Mouse (Mus musculus) liver, embryonic 16.5 days (tissue): ENCODE data around the gene Ly6g6d. TPM values are rescaled to one million over a fixed set of nuclear protein-coding genes. Genes with fewer than 3 reads are reported as not detected.
A peak's percentile ranks its signal among the peaks of the same experiment; 100 is the strongest.
"Not testable (repeated sequence)": the region's sequence is repeated elsewhere in the genome, so short reads cannot be mapped to it uniquely, and the experiment has no call there.

Source experiments
- ATAC-seq: fragments of 200-750 bp; cut with Nextera tagmentation; 2 replicates; pipeline ENCODE4 v1.8.0; 2017; ENCODE audit warnings: low read depth, mild to moderate bottlenecking, moderate number of reproducible peaks, moderate library complexity
- H3K27ac ChIP-seq: fragments of 300-500 bp; sonication (generic); 2 replicates; pipeline ENCODE4 v1.5.1; 2014; ENCODE audit warnings: mild to moderate bottlenecking, low read length
- H3K27me3 ChIP-seq: fragments of 300-500 bp; sonication (generic); 2 replicates; pipeline ENCODE4 v1.6.1; 2014; ENCODE audit warnings: low read depth, low read length, mixed read lengths; ENCODE audit not compliant: control insufficient read depth, insufficient read depth
- H3K36me3 ChIP-seq: fragments of 300-500 bp; sonication (generic); 2 replicates; pipeline ENCODE4 v1.6.1; 2014; ENCODE audit warnings: mild to moderate bottlenecking; ENCODE audit not compliant: control insufficient read depth, insufficient read depth
- H3K4me1 ChIP-seq: fragments of 300-500 bp; sonication (generic); 2 replicates; pipeline ENCODE4 v1.6.1; 2014; ENCODE audit warnings: low read depth, low read length, mixed read lengths; ENCODE audit not compliant: control insufficient read depth
- H3K4me2 ChIP-seq: fragments of 300-500 bp; sonication (generic); 2 replicates; pipeline ENCODE4 v1.6.1; 2014; ENCODE audit warnings: low read depth, low read length, mixed read lengths
- H3K4me3 ChIP-seq: fragments of 300-500 bp; sonication (generic); 2 replicates; pipeline ENCODE4 v1.5.1; 2014; ENCODE audit warnings: low read depth, mild to moderate bottlenecking, low read length
- H3K9ac ChIP-seq: fragments of 300-500 bp; sonication (generic); 2 replicates; pipeline ENCODE4 v1.6.1; 2014; ENCODE audit warnings: low read depth, low read length
- H3K9me3 ChIP-seq: fragments of 300-500 bp; sonication (generic); replicated peaks from 2 replicates; pipeline ENCODE4 v1.6.1; 2016; ENCODE audit warnings: low read length; ENCODE audit not compliant: control insufficient read depth
- WGBS: fragments of 180-500 bp; shearing (Covaris S2); extraction: QIAGEN DNeasy Blood & Tissue Kit; methylation state at CpG from one replicate; pipeline ENCODE4 v1.1.7; 2014; ENCODE audit not compliant: insufficient replicate concordance; 5-methylcytosine and 5-hydroxymethylcytosine counted together
- polyA plus RNA-seq: library from polyadenylated mRNA; unstranded; fragments of >200 nt; fragmentation: Nextera tagmentation; extraction: Ambion mirVana; gene quantifications from 2 replicates; pipeline ENCODE4 v1.2.1, GENCODE M21; 2015

Gene Ly6g6d
- polyA plus RNA-seq, 1 experiment from 2014 or later, result 0.55 TPM

- Histone ChIP-seq H3K4me2 (no peak overlapping the region), H3K9me3 (no peaks in the 10 kb centered on the region), H3K9ac (no peak overlapping the region), H3K4me3 (no peak overlapping the region), H3K27ac (no peak overlapping the region), H3K4me1 (peaks cover 10% of the 10 kb centered on the region), H3K27me3 (no peaks in the 10 kb centered on the region), H3K36me3 (no peaks in the 10 kb centered on the region)
- 59% methylated on average over 6 of the region's 6 CpGs for WGBS
- ATAC-seq, result no peak
Observed at GRCm38 (mm10) chr17:35034896-35035295, 43.0 kb downstream of the Ly6g6d start.

- not testable (repeated sequence) for ATAC-seq, H3K9me3 ChIP-seq, H3K9ac ChIP-seq, H3K27ac ChIP-seq, H3K36me3 ChIP-seq, H3K27me3 ChIP-seq, H3K4me3 ChIP-seq, H3K4me2 ChIP-seq, H3K4me1 ChIP-seq
- WGBS, result 47% methylated on average over 1 of the region's 1 CpGs
Observed at GRCm38 (mm10) chr17:35033703-35034102, 44.2 kb downstream of the Ly6g6d start.

- no peak for ATAC-seq
- no peaks in the 10 kb centered on the region for H3K27me3 ChIP-seq
- no peaks in the 10 kb centered on the region for H3K9me3 ChIP-seq
- H3K4me3 ChIP-seq, result no peak overlapping the region
- no peak overlapping the region for H3K4me2 ChIP-seq
- no peak overlapping the region for H3K27ac ChIP-seq
- H3K4me1 ChIP-seq, result peaks cover 12% of the 10 kb centered on the region
- no peaks in the 10 kb centered on the region for H3K36me3 ChIP-seq
- WGBS, result 66% methylated on average over 8 of the region's 8 CpGs
- no peak overlapping the region for H3K9ac ChIP-seq
Observed at GRCm38 (mm10) chr17:35032323-35032870, 45.5 kb downstream of the Ly6g6d start.

- 0 out of 2 replicates have a peak, but pooled peaks have one; percentile 44 for ATAC-seq
- H3K4me3 ChIP-seq, result no peak overlapping the region
- no peak overlapping the region for H3K4me2 ChIP-seq
- H3K36me3 ChIP-seq, result no peaks in the 10 kb centered on the region
- no peak overlapping the region for H3K27ac ChIP-seq
- H3K4me1 ChIP-seq, result peaks cover 15% of the 10 kb centered on the region
- H3K9me3 ChIP-seq, result no peaks in the 10 kb centered on the region
- no peaks in the 10 kb centered on the region for H3K27me3 ChIP-seq
- H3K9ac ChIP-seq, result no peak overlapping the region
- 67% methylated on average over 7 of the region's 7 CpGs for WGBS
Observed at GRCm38 (mm10) chr17:35031880-35032279, 46.0 kb downstream of the Ly6g6d start.

- no peaks in the 10 kb centered on the region for H3K27me3 ChIP-seq
- ATAC-seq, result no peak
- no peak overlapping the region for H3K4me3 ChIP-seq
- H3K4me1 ChIP-seq, result peaks cover 15% of the 10 kb centered on the region
- H3K9me3 ChIP-seq, result no peaks in the 10 kb centered on the region
- H3K9ac ChIP-seq, result no peak overlapping the region
- 85% methylated on average over 11 of the region's 11 CpGs for WGBS
- H3K36me3 ChIP-seq, result no peaks in the 10 kb centered on the region
- no peak overlapping the region for H3K4me2 ChIP-seq
- H3K27ac ChIP-seq, result no peak overlapping the region
Observed at GRCm38 (mm10) chr17:35031272-35031671, 46.6 kb downstream of the Ly6g6d start.

GRCm38 (mm10) chr17:35029691-35030532, 48.0 kb downstream of the Ly6g6d start:
- H3K4me1 ChIP-seq, result peaks cover 15% of the 10 kb centered on the region

GRCm38 (mm10) chr17:35028315-35028714, 49.5 kb downstream of the Ly6g6d start:
- no peaks in the 10 kb centered on the region for H3K36me3 ChIP-seq
- H3K4me2 ChIP-seq, result no peak overlapping the region
- no peak overlapping the region for H3K4me3 ChIP-seq
- no peaks in the 10 kb centered on the region for H3K27me3 ChIP-seq
- H3K9me3 ChIP-seq, result no peaks in the 10 kb centered on the region
- H3K27ac ChIP-seq, result no peak overlapping the region
- 63% methylated on average over 2 of the region's 2 CpGs for WGBS
- H3K9ac ChIP-seq, result no peak overlapping the region
- H3K4me1 ChIP-seq, result peaks cover 24% of the 10 kb centered on the region
- no peak for ATAC-seq

More at GRCm38 (mm10) chr17:35029691-35030532, 48.0 kb downstream of the Ly6g6d start:
- H3K9me3 ChIP-seq, result no peaks in the 10 kb centered on the region
- no peaks in the 10 kb centered on the region for H3K36me3 ChIP-seq
- no peak overlapping the region for H3K4me2 ChIP-seq
- H3K4me3 ChIP-seq, result no peak overlapping the region
- ATAC-seq, result no peak
- H3K27ac ChIP-seq, result no peak overlapping the region
- no peak overlapping the region for H3K9ac ChIP-seq
- 31% methylated on average over 19 of the region's 19 CpGs for WGBS
- no peaks in the 10 kb centered on the region for H3K27me3 ChIP-seq

- Histone ChIP-seq H3K4me3 (no peak within 1 kb of the TSS), H3K4me1 (peaks cover 31% of the 10 kb centered on the region), H3K27ac (no peak within 1 kb of the TSS), H3K9ac (no peak within 1 kb of the TSS), H3K27me3 (no peaks in the 10 kb centered on the region), H3K4me2 (no peak within 1 kb of the TSS), H3K9me3 (no peaks in the 10 kb centered on the region), H3K36me3 (no peaks in the 10 kb centered on the region)
- 49% methylated on average over 13 of the region's 13 CpGs for WGBS
- no peak for ATAC-seq
Observed at GRCm38 (mm10) chr17:35027277-35028068, 50.4 kb downstream of the Ly6g6d start, which contains the start of gene Sapcd1. Sapcd1 (minus strand) TSS chr17:35028016.
